Mouse (Mus musculus) kidney, adult 2 months (tissue): ENCODE measurements around the gene Slc39a11. TPM values are rescaled to one million over a fixed set of nuclear protein-coding genes. Genes with fewer than 3 reads are reported as not detected.

ENCODE experiments used
- DNase-seq: peaks from one replicate; pipeline ENCODE4 v3.0.0; 2021
- H3K27ac ChIP-seq: fragments of 200-500 bp; 2 replicates; pipeline ENCODE4 v1.5.1; 2012; ENCODE audit warnings: low read depth, low read length, control low read depth, inconsistent platforms; ENCODE audit not compliant: insufficient read depth
- H3K27me3 ChIP-seq: fragments of 200-500 bp; replicated peaks from 2 replicates; pipeline ENCODE4 v1.6.1; 2012; ENCODE audit warnings: mild to moderate bottlenecking, moderate library complexity, low read length, inconsistent platforms; ENCODE audit not compliant: control insufficient read depth, insufficient read depth
- H3K36me3 ChIP-seq: fragments of 200-500 bp; 2 replicates; pipeline ENCODE4 v1.6.1; 2012; ENCODE audit warnings: mild to moderate bottlenecking, moderate library complexity, low read length, inconsistent platforms; ENCODE audit not compliant: control insufficient read depth, insufficient read depth
- H3K4me1 ChIP-seq: fragments of 200-500 bp; 2 replicates; pipeline ENCODE4 v1.6.1; 2011; ENCODE audit warnings: low read length; ENCODE audit not compliant: control insufficient read depth, insufficient read depth
- H3K4me3 ChIP-seq: fragments of 200-500 bp; 2 replicates; pipeline ENCODE4 v1.5.1; 2011; ENCODE audit warnings: mild to moderate bottlenecking, low read depth, low read length, control low read depth; ENCODE audit not compliant: insufficient read depth
- CTCF ChIP-seq: fragments of 200-500 bp; conservative IDR thresholded peaks from 2 replicates; pipeline ENCODE4 v1.5.1; 2011; ENCODE audit warnings: low read depth, mild to moderate bottlenecking, control low read depth, low read length, moderate library complexity, mixed read lengths; ENCODE audit not compliant: insufficient read depth, insufficient read length
- POLR2A ChIP-seq: fragments of 200-500 bp; IDR thresholded peaks from one replicate; pipeline ENCODE4 v1.6.1; 2011; ENCODE audit warnings: low read depth, low read length, control low read depth
- WGBS: fragments of 180-500 bp; shearing (Covaris S2); methylation state at CpG from one replicate; pipeline ENCODE4 v1.1.7; 2018; 5-methylcytosine and 5-hydroxymethylcytosine counted together
- polyA plus RNA-seq: library from polyadenylated mRNA; depleted of rRNA; stranded (reverse); fragments of >200 nt; gene quantifications from 2 replicates; pipeline ENCODE4 v1.2.3, GENCODE M21; 2012

Gene Slc39a11
- polyA plus RNA-seq, 1 experiment, result 24.5 TPM

GRCm38 (mm10) chr11:113431161-113431560 is 218.7 kb downstream of the Slc39a11 start:
- Histone ChIP-seq H3K27me3 (no peaks in the 10 kb centered on the region), H3K36me3 (no peaks in the 10 kb centered on the region), H3K4me1 (no peaks in the 10 kb centered on the region), H3K27ac (no peak overlapping the region), H3K4me3 (no peak overlapping the region)
- TF ChIP-seq POLR2A (no peak), CTCF (no peak)
- DNase-seq, result peak; percentile 23
- WGBS, result 70% methylated on average over 7 of the region's 7 CpGs

- 47% methylated on average over 9 of the region's 9 CpGs for WGBS
- no peak for DNase-seq
- H3K27ac ChIP-seq, result no peak overlapping the region
Measured at GRCm38 (mm10) chr11:113425882-113426281, 224.0 kb downstream of the Slc39a11 start.

DNA sequence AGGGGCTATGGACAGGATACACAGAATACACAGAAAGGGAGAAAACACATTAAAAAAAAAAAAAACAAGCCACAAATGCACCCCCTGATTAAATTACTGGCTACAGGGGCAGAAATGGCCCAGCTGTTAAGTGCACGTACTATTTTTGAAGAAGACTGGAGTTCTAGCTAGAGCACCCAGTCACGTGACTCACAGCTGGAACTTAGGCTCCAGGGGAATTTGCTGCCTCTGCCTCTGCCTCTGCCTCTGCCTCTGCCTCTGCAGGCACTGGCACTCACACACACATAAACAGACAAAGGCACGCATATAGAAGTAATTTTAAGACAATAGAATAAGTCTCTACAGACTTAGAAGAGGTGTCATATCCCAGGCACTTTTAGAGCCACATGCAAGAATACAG is 224.4 kb downstream of the Slc39a11 start:
- Histone ChIP-seq H3K4me3 (no peak overlapping the region), H3K27ac (no peak overlapping the region), H3K36me3 (no peaks in the 10 kb centered on the region), H3K27me3 (no peaks in the 10 kb centered on the region), H3K4me1 (peaks cover 2% of the 10 kb centered on the region; the same call in 1 of the 2 replicates)
- WGBS, result 42% methylated on average over 3 of the region's 3 CpGs
- DNase-seq, result no peak
- TF ChIP-seq CTCF (no peak), POLR2A (no peak)

More at GRCm38 (mm10) chr11:113425882-113426281, 224.0 kb downstream of the Slc39a11 start:
- Histone ChIP-seq H3K4me3 (no peak overlapping the region), H3K4me1 (peaks cover 2% of the 10 kb centered on the region; the same call in 1 of the 2 replicates), H3K36me3 (no peaks in the 10 kb centered on the region), H3K27me3 (no peaks in the 10 kb centered on the region)
- no peak for TF ChIP-seq POLR2A
- no peak for TF ChIP-seq CTCF

DNA sequence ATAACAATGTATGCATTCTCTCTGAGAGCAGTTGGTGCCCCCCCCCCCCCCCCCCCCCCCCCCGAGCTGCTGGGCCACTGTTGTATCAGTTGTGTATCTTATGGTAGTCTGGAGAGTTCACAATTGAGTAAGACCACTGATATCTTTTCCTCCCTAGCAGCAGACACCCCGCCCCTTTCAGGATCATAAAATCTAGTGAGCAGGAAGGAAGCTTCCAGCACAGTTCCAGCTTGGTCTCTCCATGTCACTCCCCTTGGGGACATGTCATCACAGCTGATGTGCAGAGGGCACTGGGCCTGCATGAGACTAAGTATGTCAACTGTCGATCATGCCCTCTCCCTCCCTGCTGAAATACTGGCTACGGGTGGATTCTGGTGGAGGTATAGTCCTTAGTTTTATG is 225.1 kb downstream of the Slc39a11 start:
- Histone ChIP-seq H3K27me3 (no peaks in the 10 kb centered on the region), H3K4me3 (no peak overlapping the region), H3K36me3 (no peaks in the 10 kb centered on the region), H3K27ac (no peak overlapping the region), H3K4me1 (peaks cover 2% of the 10 kb centered on the region; the same call in 1 of the 2 replicates)
- DNase-seq, result no peak
- no peak for TF ChIP-seq CTCF
- no peak for TF ChIP-seq POLR2A
- 48% methylated on average over 3 of the region's 4 CpGs for WGBS

GRCm38 (mm10) chr11:113422598-113422997 is 227.3 kb downstream of the Slc39a11 start:
- no peak for DNase-seq
- Histone ChIP-seq H3K4me1 (peaks cover 2% of the 10 kb centered on the region; the same call in 1 of the 2 replicates), H3K27ac (no peak overlapping the region), H3K27me3 (no peaks in the 10 kb centered on the region), H3K36me3 (no peaks in the 10 kb centered on the region), H3K4me3 (no peak overlapping the region)
- WGBS, result 91% methylated on average over 7 of the region's 7 CpGs
- TF ChIP-seq CTCF (no peak), POLR2A (no peak)

GRCm38 (mm10) chr11:113418921-113419655 is 230.8 kb downstream of the Slc39a11 start:
- H3K27ac ChIP-seq, result no peak overlapping the region
- DNase-seq, result no peak
- WGBS, result 87% methylated on average over 15 of the region's 15 CpGs
- H3K27me3 ChIP-seq, result no peaks in the 10 kb centered on the region
- no peaks in the 10 kb centered on the region for H3K36me3 ChIP-seq
- H3K4me1 ChIP-seq, result no peaks in the 10 kb centered on the region
- H3K4me3 ChIP-seq, result no peak overlapping the region
- TF ChIP-seq POLR2A (no peak), CTCF (no peak)

DNA sequence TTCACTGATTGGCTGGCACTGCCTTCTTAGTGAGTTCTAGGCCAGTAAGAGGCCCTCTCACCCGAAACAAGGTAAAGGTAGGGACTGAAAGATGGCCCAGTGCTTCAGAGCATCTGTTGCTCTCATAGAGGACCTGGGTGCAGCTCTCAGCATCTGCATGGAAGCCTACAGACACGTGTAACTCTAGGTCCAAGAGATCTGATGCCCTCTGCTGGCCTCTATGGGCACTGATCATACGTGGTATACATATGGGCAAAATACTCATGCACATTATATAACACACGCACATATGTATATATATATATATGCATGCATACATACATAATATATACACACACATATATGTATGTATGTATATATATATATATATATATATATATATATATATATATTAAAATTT is 231.9 kb downstream of the Slc39a11 start:
- Histone ChIP-seq H3K27ac (no peak overlapping the region), H3K4me1 (no peaks in the 10 kb centered on the region), H3K27me3 (no peaks in the 10 kb centered on the region), H3K36me3 (no peaks in the 10 kb centered on the region), H3K4me3 (no peak overlapping the region)
- 92% methylated on average over 4 of the region's 4 CpGs for WGBS
- TF ChIP-seq POLR2A (no peak), CTCF (no peak)
- DNase-seq, result no peak
